Mouse (Mus musculus) heart, adult 9 months (tissue): ENCODE measurements around the gene Ceacam19.

Experiments used
- DNase-seq, 2 experiments: peaks; one replicate each; pipeline ENCODE4 v3.0.0; 2022; ENCODE audit warnings: low spot score in 2 of 2

The Ceacam19 gene

DNA sequence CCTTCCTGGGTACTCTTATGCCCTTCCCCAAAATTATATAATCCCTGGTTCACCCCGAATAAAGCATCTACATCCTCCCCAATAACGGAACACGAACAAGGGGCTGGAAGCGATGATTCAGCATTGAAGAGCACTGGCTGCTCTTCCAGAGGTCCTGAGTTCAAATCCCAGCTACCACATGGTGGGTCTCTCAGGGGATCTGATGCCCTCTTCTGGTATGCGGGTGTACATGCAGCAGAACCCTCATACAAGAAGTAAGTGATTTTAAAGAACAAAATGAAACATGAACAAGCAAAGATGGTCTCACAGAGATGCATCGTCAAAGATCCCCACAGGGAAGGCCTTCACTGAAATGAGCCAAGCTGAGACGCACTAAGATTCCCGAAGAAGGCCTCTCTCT is 7.0 kb downstream of the Ceacam19 start:
- no peak for DNase-seq

DNA sequence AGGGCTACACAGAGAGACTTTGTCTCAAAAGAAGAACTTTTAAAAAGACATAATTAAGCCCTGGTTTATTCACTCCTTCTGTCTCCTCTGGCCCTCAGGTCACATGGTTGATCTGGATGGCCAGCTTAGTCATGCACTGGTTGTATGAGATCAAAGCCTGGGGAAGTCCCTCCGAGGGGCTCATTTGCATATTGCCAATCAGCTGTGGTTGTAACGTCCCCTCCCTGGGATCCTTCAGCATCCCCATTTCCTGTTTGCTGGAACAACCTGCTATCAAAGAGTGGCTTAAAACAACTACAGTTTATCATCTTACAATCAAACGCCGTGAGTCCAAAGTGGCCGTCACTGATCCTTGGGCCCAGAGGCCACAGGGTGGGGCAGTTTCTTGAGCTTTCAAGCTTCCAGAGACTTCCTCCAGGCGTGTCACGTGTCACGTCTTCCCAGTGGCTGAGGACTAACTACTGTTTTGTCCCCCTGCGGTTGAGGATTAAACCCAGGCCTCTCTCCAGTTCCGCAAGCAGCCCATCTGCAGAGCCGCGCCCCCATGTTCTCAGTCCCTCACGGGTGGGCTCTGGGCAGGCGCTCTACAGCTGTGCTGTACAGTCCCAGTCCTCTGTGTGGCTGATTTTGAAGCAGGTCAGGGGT is 10.9 kb downstream of the Ceacam19 start:
- no peak for DNase-seq

DNA sequence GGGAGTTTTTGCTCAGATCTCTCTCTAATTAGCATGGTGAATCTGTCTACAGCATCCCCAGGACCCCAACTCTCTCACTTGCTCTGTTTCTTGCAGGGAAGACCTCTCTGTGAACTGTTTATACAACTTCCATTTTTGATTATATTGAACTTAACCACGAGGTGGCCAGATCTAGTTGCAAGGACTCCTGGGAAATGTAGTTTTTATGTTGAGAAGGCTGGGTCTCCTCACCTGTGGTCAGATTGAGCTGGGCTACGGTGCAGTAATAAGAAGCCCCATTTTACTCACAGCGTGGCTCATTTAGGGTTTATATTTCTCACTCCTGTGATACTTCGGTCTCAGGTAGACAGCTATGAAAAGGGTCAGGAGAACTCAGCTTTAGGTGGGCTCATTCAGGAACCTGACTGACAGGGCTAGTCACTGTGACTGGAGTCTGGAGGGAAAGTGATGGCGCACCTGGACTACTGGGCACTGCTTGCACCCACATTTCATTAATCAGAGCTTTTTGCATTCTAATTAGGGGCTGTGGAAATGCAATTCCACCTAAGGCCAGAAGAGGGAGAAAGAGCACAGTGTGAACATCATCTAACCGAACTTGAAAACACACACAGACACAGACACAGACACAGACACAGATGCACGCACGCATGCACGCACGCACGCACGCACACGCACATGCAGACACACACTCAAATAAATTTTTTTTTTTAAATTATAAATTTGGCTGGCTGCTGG is 11.7 kb downstream of the Ceacam19 start:
- peak in 1 of 2 experiments; percentile 39 for DNase-seq

DNA sequence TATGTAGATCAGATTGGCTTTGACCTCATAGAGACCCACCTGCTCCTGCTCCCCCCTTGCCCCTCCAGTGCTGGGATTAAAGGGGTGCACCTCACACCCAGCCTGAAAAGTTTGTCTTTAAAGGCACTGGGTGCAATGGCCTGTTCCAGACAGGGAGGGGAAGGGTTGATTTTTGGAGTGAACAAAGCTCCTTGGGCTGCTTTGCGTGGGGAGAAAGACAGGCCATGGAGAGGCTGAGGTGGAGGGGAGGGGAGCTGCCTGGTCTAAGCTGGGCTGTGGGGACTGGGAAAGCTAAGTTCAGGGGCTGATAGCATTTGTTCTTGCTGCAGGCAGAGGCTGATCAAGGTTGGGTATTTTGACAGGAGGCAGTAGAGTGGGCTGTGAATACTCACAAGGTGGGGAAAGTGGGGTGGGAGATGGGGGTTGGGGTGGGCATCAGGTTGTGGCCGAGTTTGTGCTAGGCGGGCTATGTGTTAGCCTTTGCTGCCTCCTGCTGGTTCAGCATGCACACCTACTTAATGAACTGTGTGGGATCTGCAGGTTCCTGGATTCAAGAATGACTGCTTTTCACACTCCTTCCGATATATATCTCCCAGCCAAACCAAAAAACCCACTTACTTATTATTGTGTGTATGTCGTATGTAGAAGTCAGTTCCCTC is 15.7 kb downstream of the Ceacam19 start:
- peak in 1 of 2 experiments; percentile 40 for DNase-seq

- peak; percentile 55 to 67 for DNase-seq
Observed at GRCm38 (mm10) chr7:19871137-19871621, 16.6 kb downstream of the Ceacam19 start.

- no peak for DNase-seq
Observed at GRCm38 (mm10) chr7:19867751-19868399, 19.9 kb downstream of the Ceacam19 start.

DNA sequence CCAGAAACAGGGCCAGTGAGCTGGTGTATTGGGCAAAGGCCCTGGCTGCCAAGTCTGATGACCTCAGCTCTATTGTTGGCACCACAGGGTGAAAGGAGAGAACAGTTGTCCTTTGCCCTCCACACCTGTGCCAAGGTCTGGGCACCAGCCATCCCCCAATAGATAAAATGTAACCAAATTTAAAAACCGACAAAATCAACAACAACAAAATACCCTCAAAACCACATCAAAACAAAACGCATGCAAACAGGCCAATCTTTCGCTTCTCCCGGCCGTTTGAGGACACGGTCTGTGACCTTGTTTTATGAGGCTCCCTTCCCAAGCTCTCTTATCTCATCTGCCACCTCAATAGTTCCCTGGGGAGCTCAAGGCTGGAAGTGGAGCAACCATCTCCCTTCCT is 21.3 kb downstream of the Ceacam19 start:
- DNase-seq: peak in 1 of 2 experiments; percentile 52

DNA sequence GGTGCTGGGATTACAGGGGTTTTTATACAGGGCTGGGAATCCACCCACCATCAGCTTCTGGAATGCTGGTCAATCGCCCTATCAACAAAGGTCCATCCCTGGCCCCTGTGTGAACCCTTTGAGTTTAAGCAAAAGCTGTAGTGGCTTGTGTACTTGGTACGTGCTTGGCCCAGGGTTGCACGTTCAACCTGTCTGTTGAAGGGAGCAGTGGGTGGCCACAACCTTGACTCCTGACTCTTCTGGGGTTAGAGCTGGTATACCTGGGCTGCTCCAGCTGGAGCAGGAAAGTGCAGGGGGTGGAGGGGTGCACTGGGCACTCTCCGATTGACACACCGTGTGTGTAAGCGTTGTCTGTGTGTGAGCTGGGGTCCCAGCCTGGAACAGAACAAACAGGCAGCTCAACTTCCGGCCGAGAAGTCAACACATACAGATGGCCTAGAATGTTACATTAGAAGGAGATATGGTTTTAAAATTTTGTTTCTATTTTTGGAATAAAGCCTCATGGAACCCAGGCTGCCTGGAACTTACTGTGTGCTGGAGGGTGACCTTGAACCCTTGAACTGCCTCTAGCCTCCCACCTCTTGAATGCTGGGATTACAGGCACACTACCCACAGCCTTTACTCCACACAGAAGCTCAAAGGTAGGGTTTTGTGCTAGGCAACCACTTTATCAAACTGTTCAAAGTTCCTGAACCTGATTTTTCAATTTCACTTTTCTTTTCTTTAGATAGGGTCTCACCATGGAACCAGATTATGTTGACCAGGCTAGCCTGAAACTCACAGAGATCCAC is 22.3 kb downstream of the Ceacam19 start:
- DNase-seq: no peak

DNA sequence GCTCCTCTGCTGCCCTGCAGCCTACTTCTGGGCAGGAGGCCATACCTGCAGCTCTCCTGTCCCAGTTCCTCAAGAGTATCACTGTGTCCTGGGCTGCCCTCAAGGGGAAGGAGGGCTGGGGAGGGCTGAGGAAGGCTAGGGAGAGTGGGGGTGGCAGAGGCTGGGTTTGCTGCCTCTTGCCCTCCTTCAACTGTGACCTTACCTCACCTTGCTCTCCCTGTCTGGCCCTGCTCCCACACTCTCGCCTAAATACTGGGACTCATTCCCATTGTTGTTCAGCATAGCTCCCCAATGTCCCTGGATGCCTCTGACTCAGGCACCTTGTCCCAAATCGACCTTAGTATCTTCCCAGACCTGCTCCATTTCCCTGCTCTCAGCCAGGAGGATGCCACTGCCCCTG is 23.5 kb downstream of the Ceacam19 start:
- peak; percentile 31 to 70 for DNase-seq

- DNase-seq: no peak
Observed at GRCm38 (mm10) chr7:19861199-19861598, 26.6 kb downstream of the Ceacam19 start, which contains the start of gene Ceacam16. Gene Ceacam16, minus strand, starts transcription at chr7:19861299.

- DNase-seq: no peak
Observed at GRCm38 (mm10) chr7:19859740-19860139, 28.0 kb downstream of the Ceacam19 start.

GRCm38 (mm10) chr7:19856283-19856682 is 31.5 kb downstream of the Ceacam19 start:
- DNase-seq: no peak

GRCm38 (mm10) chr7:19855663-19856062 is 32.1 kb downstream of the Ceacam19 start:
- DNase-seq: no peak

- no peak for DNase-seq
Observed at GRCm38 (mm10) chr7:19853526-19853925, 34.2 kb downstream of the Ceacam19 start.

- DNase-seq: no peak
Observed at GRCm38 (mm10) chr7:19851858-19852570, 35.8 kb downstream of the Ceacam19 start, which contains the start of gene Gm19345. Gene Gm19345, plus strand, starts transcription at chr7:19852003.

DNA sequence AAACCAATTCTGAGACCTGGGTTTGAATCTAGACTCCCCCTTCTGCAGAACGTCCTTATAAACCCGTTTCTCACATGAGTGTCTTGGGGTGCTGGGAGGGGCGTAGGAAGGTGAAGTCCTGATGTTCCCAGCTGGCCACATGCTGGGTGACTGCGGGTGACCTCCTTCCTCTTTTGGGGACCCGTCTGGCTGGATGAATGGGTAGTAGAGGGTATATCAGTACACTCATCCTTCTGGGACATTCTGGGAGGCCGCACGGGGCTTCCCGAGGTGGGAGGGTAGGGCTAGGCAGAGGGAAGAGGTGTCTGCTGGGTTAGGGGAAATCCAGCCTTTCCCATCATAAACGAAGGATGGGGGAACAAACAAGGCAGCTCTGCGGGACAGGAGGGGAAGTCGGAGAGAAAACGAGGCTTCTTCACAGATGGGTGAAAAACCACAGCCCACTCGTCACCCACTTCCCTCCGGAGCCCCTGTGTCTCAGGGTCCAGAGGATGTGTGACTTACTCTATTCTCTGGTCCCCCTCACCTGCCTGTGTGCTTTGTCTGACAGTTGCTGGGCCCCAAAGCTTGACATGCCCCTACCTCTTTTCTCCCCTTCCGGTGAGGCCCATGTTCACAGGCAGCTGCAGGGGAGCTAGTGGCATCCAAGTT is 43.1 kb downstream of the Ceacam19 start:
- DNase-seq: no peak

GRCm38 (mm10) chr7:19843561-19843960 is 44.2 kb downstream of the Ceacam19 start:
- peak; percentile 67 to 77 for DNase-seq

DNA sequence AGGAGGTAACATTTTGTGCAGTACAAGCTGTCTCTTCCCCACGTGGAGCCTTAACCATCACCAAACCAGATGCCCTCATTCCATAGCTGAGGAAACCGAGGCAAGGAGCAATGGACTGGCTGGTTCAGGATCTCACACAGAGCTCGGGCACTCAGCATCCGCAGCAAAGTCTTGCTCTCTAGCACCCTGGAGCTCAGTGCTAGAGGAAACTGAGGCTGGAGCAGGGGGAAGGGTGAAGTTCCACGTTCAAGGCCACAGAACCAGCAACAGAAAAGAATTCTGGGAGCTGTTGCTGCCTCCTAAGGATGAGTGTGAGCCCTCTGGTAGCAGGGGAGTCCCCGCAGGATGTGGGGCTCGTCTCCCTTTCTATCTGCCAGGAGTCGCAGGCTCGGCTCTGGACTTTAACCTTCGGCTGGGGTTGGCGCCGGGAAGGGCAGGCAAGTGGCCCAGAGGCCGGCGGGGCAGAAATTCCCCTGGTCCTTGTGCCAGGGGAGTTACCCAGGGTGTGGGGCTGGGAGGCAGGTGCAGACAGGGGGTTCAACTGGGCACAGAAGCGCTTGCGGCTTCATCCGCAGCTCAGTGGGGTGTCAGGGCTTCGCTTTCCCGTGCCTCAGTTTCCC is 44.8 kb downstream of the Ceacam19 start:
- DNase-seq: peak in 1 of 2 experiments; percentile 40

- DNase-seq: no peak
Observed at GRCm38 (mm10) chr7:19841686-19842413, 45.9 kb downstream of the Ceacam19 start.
